Mouse (Mus musculus) CH12.LX (cell line): ENCODE results near the gene Prkce.

Source experiments
- BHLHE40 ChIP-seq: IDR thresholded peaks from 2 replicates; pipeline ENCODE4 v1.6.1; 2011; ENCODE audit warnings: mild to moderate bottlenecking, low read depth, low read length, improper control_type of control experiment
- CHD1 ChIP-seq: IDR thresholded peaks from 2 replicates; pipeline ENCODE4 v1.6.1; 2012; ENCODE audit warnings: low read depth, low read length, improper control_type of control experiment, inconsistent platforms
- CTCF ChIP-seq, 2 experiments: IDR thresholded peaks in 1 of 2; conservative IDR thresholded peaks in 1 of 2; 2 replicates each; pipeline ENCODE4 v1.5.1; 2011 to 2012; ENCODE audit warnings: low read depth in 2 of 2, low read length in 2 of 2, improper control_type of control experiment in 1 of 2, inconsistent platforms in 1 of 2, mild to moderate bottlenecking in 1 of 2, moderate library complexity in 1 of 2
- IRF4 ChIP-seq: IDR thresholded peaks from 2 replicates; pipeline ENCODE4 v1.6.1; 2014; ENCODE audit warnings: low read depth, mild to moderate bottlenecking, inconsistent platforms, low read length, improper control_type of control experiment
- KAT2A ChIP-seq: IDR thresholded peaks from 2 replicates; pipeline ENCODE4 v1.6.1; 2012; ENCODE audit warnings: low read length, improper control_type of control experiment, inconsistent platforms; ENCODE audit not compliant: insufficient replicate concordance
- MAFK ChIP-seq: IDR thresholded peaks from 2 replicates; pipeline ENCODE4 v1.6.1; 2011; ENCODE audit warnings: low read length, improper control_type of control experiment; ENCODE audit not compliant: insufficient replicate concordance
- MAX ChIP-seq: IDR thresholded peaks from 2 replicates; pipeline ENCODE4 v1.6.1; 2011; ENCODE audit warnings: low read length, improper control_type of control experiment
- NELFE ChIP-seq: IDR thresholded peaks from 2 replicates; pipeline ENCODE4 v1.6.1; 2011; ENCODE audit warnings: low read depth, low read length, improper control_type of control experiment
- POLR2A ChIP-seq: IDR thresholded peaks from 2 replicates; pipeline ENCODE4 v1.6.1; 2011; ENCODE audit warnings: low read depth, mild to moderate bottlenecking, improper control_type of control experiment, low read length
- SIN3A ChIP-seq: IDR thresholded peaks from 2 replicates; pipeline ENCODE4 v1.6.1; 2012; ENCODE audit warnings: low read length, improper control_type of control experiment, inconsistent platforms
- TCF12 ChIP-seq: IDR thresholded peaks from 2 replicates; pipeline ENCODE4 v1.6.1; 2014; ENCODE audit warnings: low read depth, mild to moderate bottlenecking, inconsistent platforms, low read length, improper control_type of control experiment
- USF1 ChIP-seq: IDR thresholded peaks from 2 replicates; pipeline ENCODE4 v1.6.1; 2014; ENCODE audit warnings: low read depth, mild to moderate bottlenecking, inconsistent platforms, low read length, improper control_type of control experiment
- ZKSCAN1 ChIP-seq: IDR thresholded peaks from 2 replicates; pipeline ENCODE4 v1.6.1; 2012; ENCODE audit warnings: low read depth, inconsistent platforms, low read length, improper control_type of control experiment, borderline replicate concordance

DNA sequence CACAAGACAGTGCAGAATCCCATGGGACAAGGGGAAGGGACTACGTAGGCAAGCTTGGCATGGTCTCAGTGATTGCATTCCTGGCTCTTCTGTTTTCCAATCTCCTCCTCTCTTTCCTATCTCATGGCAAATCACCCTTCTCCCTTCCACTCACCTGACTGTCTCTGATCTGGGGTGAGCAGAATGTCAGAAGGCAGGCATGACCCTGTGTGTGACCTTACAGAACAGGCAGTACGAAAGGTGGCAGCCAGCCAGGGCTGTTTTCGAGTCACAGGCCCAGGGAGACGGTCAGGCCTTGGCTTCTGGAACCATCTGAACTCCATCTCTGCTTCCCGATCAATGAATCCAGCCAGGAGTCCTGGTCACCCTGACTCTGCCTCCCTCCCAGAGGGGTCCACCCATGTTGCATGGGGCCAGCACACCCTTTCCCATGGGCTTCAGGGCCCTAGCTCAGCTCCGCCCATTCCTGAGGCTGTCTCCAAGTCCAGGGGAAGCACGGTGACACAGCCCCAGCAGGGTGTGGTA, 119.2 kb downstream of the Prkce start:
- TF ChIP-seq CHD1, result no peak
- no peak for TF ChIP-seq SIN3A
- TF ChIP-seq MAX, result no peak
- TF ChIP-seq IRF4, result no peak
- no peak for TF ChIP-seq MAFK
- TF ChIP-seq CTCF (conservative IDR thresholded peaks at IDR 0.05 in 1 of 2, IDR thresholded peaks at IDR 0.05 in 1 of 2; ENCODE audit: low read depth in 2 of 2, low read length in 2 of 2), result no peak
- no peak for TF ChIP-seq TCF12
- no peak for TF ChIP-seq KAT2A
- no peak for TF ChIP-seq USF1
- TF ChIP-seq BHLHE40, result no peak
- no peak for TF ChIP-seq NELFE
- TF ChIP-seq POLR2A, result no peak
- no peak for TF ChIP-seq ZKSCAN1
